Mouse (Mus musculus): ENCODE measurements around the gene Cyb5r1.

DNA sequence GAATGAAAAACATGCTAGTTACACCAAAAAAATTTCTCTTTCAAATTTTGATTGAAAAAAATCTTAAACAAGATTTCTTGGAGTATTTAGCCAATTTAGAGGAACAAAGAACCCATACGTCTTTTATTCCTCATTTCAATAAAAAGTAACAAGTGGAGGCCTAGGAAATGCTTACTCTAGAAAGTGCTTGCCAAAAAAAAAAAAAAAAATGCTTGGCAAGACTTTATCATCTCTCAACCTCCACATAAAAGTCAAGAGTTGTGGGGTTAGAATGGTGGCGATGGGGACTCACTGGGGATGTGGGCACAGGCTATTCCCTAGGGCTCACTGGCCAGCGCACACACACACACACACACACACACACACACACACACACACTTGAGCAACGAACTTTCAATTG, 42.2 kb upstream of the Cyb5r1 start:
- TF ChIP-seq POLR2A (IDR thresholded peaks at IDR 0.05; ENCODE audit: borderline replicate concordance, insufficient read depth, low read length) (no peak), CTCF (IDR thresholded peaks at IDR 0.05; ENCODE audit: borderline replicate concordance, insufficient read depth, low read depth, low read length) (no peak)

Measured in cerebellum, adult 2 months (tissue).